Mouse (Mus musculus): Measurements from ENCODE around the gene Rxfp1. TPM values are rescaled to one million over a fixed set of nuclear protein-coding genes. Genes with fewer than 3 reads are reported as not detected.

The Rxfp1 gene
- polyA plus RNA-seq, 1 experiment from 2014 or later: not detected

- Histone ChIP-seq H3K9ac (ENCODE audit: low read depth, low read length) (peak within 1 kb of the TSS; percentile 93), H3K27me3 (ENCODE audit: control insufficient read depth, insufficient read depth, low read depth, low read length) (no peaks in the 10 kb centered on the region), H3K36me3 (ENCODE audit: control insufficient read depth, insufficient read depth) (peaks cover 22% of the 10 kb centered on the region), H3K4me2 (ENCODE audit: low read depth, low read length) (peak within 1 kb of the TSS; percentile 89), H3K9me3 (replicated peaks; ENCODE audit: control insufficient read depth, low read length) (no peaks in the 10 kb centered on the region; the same call in 1 of the 2 replicates), H3K4me3 (ENCODE audit: low read depth, low read length) (peak within 1 kb of the TSS; percentile 91), H3K4me1 (ENCODE audit: control insufficient read depth, low read depth, low read length) (peaks cover 9% of the 10 kb centered on the region), H3K27ac (ENCODE audit: low read length) (peak within 1 kb of the TSS; percentile 90)
- WGBS (ENCODE audit: insufficient replicate concordance): 2% methylated on average over 11 of the region's 11 CpGs
- peak; percentile 20 for ATAC-seq (ENCODE audit: low read depth)
Measured at GRCm38 (mm10) chr3:79629416-79629730, 108.3 kb downstream of the Rxfp1 start, which contains the start of gene Etfdh. Gene Etfdh (minus strand): TSS chr3:79629500.

- peak within 1 kb of the TSS; percentile 93 for H3K9ac ChIP-seq (ENCODE audit: low read depth, low read length)
- no peaks in the 10 kb centered on the region; the same call in 1 of the 2 replicates for H3K9me3 ChIP-seq (replicated peaks; ENCODE audit: control insufficient read depth, low read length)
- peak within 1 kb of the TSS; percentile 90 for H3K27ac ChIP-seq (ENCODE audit: low read length)
- H3K4me2 ChIP-seq (ENCODE audit: low read depth, low read length): peak within 1 kb of the TSS; percentile 89
- H3K4me3 ChIP-seq (ENCODE audit: low read depth, low read length): peak within 1 kb of the TSS; percentile 91
- WGBS (ENCODE audit: insufficient replicate concordance): under 1% methylated on average over 60 of the region's 60 CpGs
- H3K4me1 ChIP-seq (ENCODE audit: control insufficient read depth, low read depth, low read length): peaks cover 9% of the 10 kb centered on the region
- peaks cover 20% of the 10 kb centered on the region for H3K36me3 ChIP-seq (ENCODE audit: control insufficient read depth, insufficient read depth)
- ATAC-seq (ENCODE audit: low read depth): peak; percentile 98
- H3K27me3 ChIP-seq (ENCODE audit: control insufficient read depth, insufficient read depth, low read depth, low read length): no peaks in the 10 kb centered on the region
Measured at GRCm38 (mm10) chr3:79628561-79629415, 108.9 kb downstream of the Rxfp1 start, which contains the start of gene 4930579G24Rik. Gene 4930579G24Rik (plus strand): TSS chr3:79629079.

GRCm38 (mm10) chr3:79628182-79628560, 109.5 kb downstream of the Rxfp1 start:
- Histone ChIP-seq H3K4me1 (ENCODE audit: control insufficient read depth, low read depth, low read length) (peaks cover 9% of the 10 kb centered on the region), H3K9ac (ENCODE audit: low read depth, low read length) (peak overlapping the region; percentile 76), H3K4me3 (ENCODE audit: low read depth, low read length) (peak overlapping the region; percentile 91), H3K36me3 (ENCODE audit: control insufficient read depth, insufficient read depth) (peaks cover 15% of the 10 kb centered on the region), H3K9me3 (replicated peaks; ENCODE audit: control insufficient read depth, low read length) (no peaks in the 10 kb centered on the region), H3K27ac (ENCODE audit: low read length) (peak overlapping the region; percentile 90), H3K4me2 (ENCODE audit: low read depth, low read length) (peak overlapping the region; percentile 74), H3K27me3 (ENCODE audit: control insufficient read depth, insufficient read depth, low read depth, low read length) (no peaks in the 10 kb centered on the region)
- peak; percentile 1 for ATAC-seq (ENCODE audit: low read depth)
- WGBS (ENCODE audit: insufficient replicate concordance): under 1% methylated on average over 9 of the region's 9 CpGs

- ATAC-seq (ENCODE audit: low read depth): no peak
- Histone ChIP-seq H3K4me1 (ENCODE audit: control insufficient read depth, low read depth, low read length) (peaks cover 9% of the 10 kb centered on the region), H3K9me3 (replicated peaks; ENCODE audit: control insufficient read depth, low read length) (no peaks in the 10 kb centered on the region), H3K9ac (ENCODE audit: low read depth, low read length) (peak overlapping the region; percentile 76), H3K36me3 (ENCODE audit: control insufficient read depth, insufficient read depth) (peaks cover 12% of the 10 kb centered on the region), H3K4me3 (ENCODE audit: low read depth, low read length) (peak overlapping the region; percentile 91), H3K27ac (ENCODE audit: low read length) (peak overlapping the region; percentile 90), H3K27me3 (ENCODE audit: control insufficient read depth, insufficient read depth, low read depth, low read length) (no peaks in the 10 kb centered on the region), H3K4me2 (ENCODE audit: low read depth, low read length) (peak overlapping the region; percentile 74)
- 9% methylated on average over 10 of the region's 10 CpGs for WGBS (ENCODE audit: insufficient replicate concordance)
Measured at GRCm38 (mm10) chr3:79627484-79628181, 110.0 kb downstream of the Rxfp1 start.

GRCm38 (mm10) chr3:79609886-79610285, 127.8 kb downstream of the Rxfp1 start:
- Histone ChIP-seq H3K27ac (ENCODE audit: low read length) (no peak overlapping the region), H3K36me3 (ENCODE audit: control insufficient read depth, insufficient read depth) (peaks cover 29% of the 10 kb centered on the region)
- 73% methylated on average over 2 of the region's 2 CpGs for WGBS (ENCODE audit: insufficient replicate concordance)

GRCm38 (mm10) chr3:79595468-79595867, 142.2 kb downstream of the Rxfp1 start:
- 77% methylated on average over 7 of the region's 7 CpGs for WGBS (ENCODE audit: insufficient replicate concordance)
- no peak overlapping the region for H3K9ac ChIP-seq (ENCODE audit: low read depth, low read length)
- no peaks in the 10 kb centered on the region for H3K27me3 ChIP-seq (ENCODE audit: control insufficient read depth, insufficient read depth, low read depth, low read length)
- H3K36me3 ChIP-seq (ENCODE audit: control insufficient read depth, insufficient read depth): peaks cover 46% of the 10 kb centered on the region
- no peak overlapping the region for H3K27ac ChIP-seq (ENCODE audit: low read length)
- H3K4me1 ChIP-seq (ENCODE audit: control insufficient read depth, low read depth, low read length): peaks cover 6% of the 10 kb centered on the region
- H3K4me2 ChIP-seq (ENCODE audit: low read depth, low read length): no peak overlapping the region
- no peak overlapping the region for H3K4me3 ChIP-seq (ENCODE audit: low read depth, low read length)
- no peaks in the 10 kb centered on the region for H3K9me3 ChIP-seq (replicated peaks; ENCODE audit: control insufficient read depth, low read length)
- ATAC-seq (ENCODE audit: low read depth): no peak

More at GRCm38 (mm10) chr3:79609886-79610285, 127.8 kb downstream of the Rxfp1 start:
- H3K9me3 ChIP-seq (replicated peaks; ENCODE audit: control insufficient read depth, low read length): no peaks in the 10 kb centered on the region
- no peak overlapping the region for H3K4me2 ChIP-seq (ENCODE audit: low read depth, low read length)
- no peak overlapping the region for H3K9ac ChIP-seq (ENCODE audit: low read depth, low read length)
- peak; percentile 54; the same call in 1 of the 2 replicates for ATAC-seq (ENCODE audit: low read depth)
- no peak overlapping the region for H3K4me3 ChIP-seq (ENCODE audit: low read depth, low read length)
- H3K27me3 ChIP-seq (ENCODE audit: control insufficient read depth, insufficient read depth, low read depth, low read length): no peaks in the 10 kb centered on the region
- H3K4me1 ChIP-seq (ENCODE audit: control insufficient read depth, low read depth, low read length): no peaks in the 10 kb centered on the region

GRCm38 (mm10) chr3:79591793-79592471, 145.7 kb downstream of the Rxfp1 start:
- H3K4me1 ChIP-seq (ENCODE audit: control insufficient read depth, low read depth, low read length): peaks cover 9% of the 10 kb centered on the region
- H3K27me3 ChIP-seq (ENCODE audit: control insufficient read depth, insufficient read depth, low read depth, low read length): no peaks in the 10 kb centered on the region
- peak overlapping the region; percentile 87 for H3K9ac ChIP-seq (ENCODE audit: low read depth, low read length)
- no peak for ATAC-seq (ENCODE audit: low read depth)
- H3K4me3 ChIP-seq (ENCODE audit: low read depth, low read length): peak overlapping the region; percentile 81
- no peaks in the 10 kb centered on the region for H3K9me3 ChIP-seq (replicated peaks; ENCODE audit: control insufficient read depth, low read length)
- H3K27ac ChIP-seq (ENCODE audit: low read length): peak overlapping the region; percentile 82
- under 1% methylated on average over 15 of the region's 15 CpGs for WGBS (ENCODE audit: insufficient replicate concordance)
- H3K36me3 ChIP-seq (ENCODE audit: control insufficient read depth, insufficient read depth): peaks cover 24% of the 10 kb centered on the region
- peak overlapping the region; percentile 77 for H3K4me2 ChIP-seq (ENCODE audit: low read depth, low read length)
